Mouse (Mus musculus): ENCODE measurements around the gene Hoxc4.

Hoxc4 gene

GRCm38 (mm10) chr15:103034043-103034806 is 15.5 kb downstream of the Hoxc4 start:
- in situ Hi-C loops (cut with MboI; ENCODE audit: low sequenced_read_pairs) = no loop called here

- in situ Hi-C loops (cut with MboI; ENCODE audit: low sequenced_read_pairs) = no loop called here
These were observed 16.2 kb downstream of the Hoxc4 start for GRCm38 (mm10) chr15:103034807-103035547.

- in situ Hi-C loops (cut with MboI; ENCODE audit: low sequenced_read_pairs) = no loop called here
These were observed 16.8 kb downstream of the Hoxc4 start for GRCm38 (mm10) chr15:103035548-103035881.

GRCm38 (mm10) chr15:103037579-103037978 is 18.8 kb downstream of the Hoxc4 start:
- in situ Hi-C loops (cut with MboI; ENCODE audit: low sequenced_read_pairs) = no loop called here

- in situ Hi-C loops (cut with MboI; ENCODE audit: low sequenced_read_pairs) = no loop called here
These were observed 20.2 kb downstream of the Hoxc4 start for GRCm38 (mm10) chr15:103038701-103039480.

GRCm38 (mm10) chr15:103039609-103040008 is 20.9 kb downstream of the Hoxc4 start:
- in situ Hi-C loops (cut with MboI; ENCODE audit: low sequenced_read_pairs) = no loop called here

DNA sequence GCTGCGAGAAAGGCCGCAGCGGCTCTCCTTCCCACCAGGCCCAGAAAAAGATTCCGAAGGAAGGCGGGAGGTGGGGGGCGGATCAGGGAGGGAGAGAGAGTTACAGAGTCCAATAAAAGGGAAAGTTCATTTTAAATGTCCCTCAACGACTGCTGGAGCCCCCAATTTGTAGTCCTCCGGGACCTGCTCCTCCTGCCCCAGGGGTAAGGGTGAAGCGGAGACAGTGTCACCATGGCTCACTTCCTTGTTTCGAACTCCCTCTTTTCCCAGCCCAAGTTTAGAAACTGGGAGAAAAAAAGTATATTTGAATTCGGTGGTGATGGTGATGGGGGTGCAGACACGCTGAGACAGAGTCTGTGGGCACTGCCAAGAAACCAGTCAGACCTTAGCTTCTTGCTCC is 21.9 kb downstream of the Hoxc4 start:
- in situ Hi-C loops (cut with MboI; ENCODE audit: low sequenced_read_pairs) = no loop called here

DNA sequence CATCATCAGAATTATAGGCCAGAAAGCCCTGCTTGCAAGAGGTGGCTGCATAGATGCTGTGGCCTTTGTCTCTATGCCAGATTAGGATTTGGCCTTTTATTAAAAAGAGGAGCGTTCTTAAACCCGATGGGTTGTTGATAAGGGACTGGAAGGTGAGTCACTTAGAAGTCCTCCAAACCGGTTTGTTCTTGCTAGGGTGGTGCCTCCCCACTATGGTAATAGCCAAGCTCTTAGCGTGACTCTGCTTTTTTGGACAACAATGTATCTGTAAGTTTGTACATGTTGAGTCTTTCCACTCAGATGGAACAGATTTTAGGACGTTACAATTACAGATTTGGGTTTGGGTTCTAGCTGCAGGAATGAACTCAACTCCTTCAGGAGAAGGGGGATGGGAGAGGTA is 22.9 kb downstream of the Hoxc4 start:
- in situ Hi-C loops (cut with MboI; ENCODE audit: low sequenced_read_pairs) = no loop called here

GRCm38 (mm10) chr15:103042209-103042608 is 23.5 kb downstream of the Hoxc4 start:
- in situ Hi-C loops (cut with MboI; ENCODE audit: low sequenced_read_pairs) = no loop called here

GRCm38 (mm10) chr15:103051670-103052069 is 32.9 kb downstream of the Hoxc4 start:
- in situ Hi-C loops (cut with MboI; ENCODE audit: low sequenced_read_pairs) = no loop called here

GRCm38 (mm10) chr15:103053210-103053609 is 34.5 kb downstream of the Hoxc4 start:
- in situ Hi-C loops (cut with MboI; ENCODE audit: low sequenced_read_pairs) = no loop called here

GRCm38 (mm10) chr15:103056396-103056795 is 37.7 kb downstream of the Hoxc4 start:
- in situ Hi-C loops (cut with MboI; ENCODE audit: low sequenced_read_pairs) = no loop called here

DNA sequence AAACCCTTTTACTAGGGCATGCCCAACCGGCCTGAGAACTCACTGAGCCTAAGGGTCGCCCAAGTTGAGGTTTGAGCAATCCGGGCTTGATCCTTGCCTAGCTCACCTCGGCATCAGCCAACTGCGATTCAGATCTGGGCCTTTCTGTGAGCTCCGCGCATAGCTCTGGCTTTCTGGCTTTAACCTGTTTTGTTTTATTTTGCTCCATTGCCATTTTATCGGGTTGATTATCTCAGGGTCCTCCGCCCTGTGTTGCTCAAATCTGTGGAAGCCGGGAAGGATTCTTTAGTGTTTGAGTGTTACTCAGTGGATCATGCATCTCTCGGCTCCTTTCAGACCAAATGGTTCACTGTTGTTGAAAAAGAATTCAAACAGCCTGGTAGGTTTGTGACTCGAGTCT is 40.0 kb downstream of the Hoxc4 start:
- in situ Hi-C loops (cut with MboI; ENCODE audit: low sequenced_read_pairs) = no loop called here

DNA sequence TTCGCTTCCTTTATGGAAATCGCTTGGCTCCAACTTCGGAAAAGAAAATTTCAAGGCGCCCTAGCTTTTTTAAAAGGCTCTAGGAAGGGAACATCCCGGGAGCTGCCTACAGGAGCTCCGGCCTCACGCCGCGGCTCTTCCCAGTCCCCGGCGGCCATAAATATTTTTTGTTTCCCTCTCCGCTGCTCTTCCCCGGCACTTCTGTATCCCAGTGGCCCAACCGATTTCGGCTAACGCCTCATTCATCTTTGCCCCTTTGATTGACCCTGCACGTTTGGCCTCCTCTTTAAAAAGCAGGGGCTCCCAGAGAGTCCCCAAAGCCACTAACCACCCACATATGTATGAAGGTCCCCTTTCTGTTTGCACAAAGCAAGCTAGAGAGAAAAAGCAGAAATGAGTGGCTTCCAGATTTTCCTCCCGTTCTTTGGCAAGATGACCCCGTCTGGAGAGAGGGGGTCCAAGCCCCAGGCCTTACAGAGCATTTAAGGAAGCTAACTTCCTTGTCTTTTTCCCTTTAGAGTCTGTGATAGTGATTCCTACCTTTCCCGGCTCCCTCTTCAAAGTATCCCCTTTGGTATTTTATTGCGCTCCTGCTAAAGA is 40.8 kb downstream of the Hoxc4 start:
- in situ Hi-C loops (cut with MboI; ENCODE audit: low sequenced_read_pairs) = no loop called here

- in situ Hi-C loops (cut with MboI; ENCODE audit: low sequenced_read_pairs) = no loop called here
These were observed 41.2 kb downstream of the Hoxc4 start for GRCm38 (mm10) chr15:103060021-103060340.

GRCm38 (mm10) chr15:103060341-103061130 is 41.8 kb downstream of the Hoxc4 start:
- in situ Hi-C loops (cut with MboI; ENCODE audit: low sequenced_read_pairs) = no loop called here

GRCm38 (mm10) chr15:103061131-103061825 is 42.5 kb downstream of the Hoxc4 start:
- in situ Hi-C loops (cut with MboI; ENCODE audit: low sequenced_read_pairs) = no loop called here

DNA sequence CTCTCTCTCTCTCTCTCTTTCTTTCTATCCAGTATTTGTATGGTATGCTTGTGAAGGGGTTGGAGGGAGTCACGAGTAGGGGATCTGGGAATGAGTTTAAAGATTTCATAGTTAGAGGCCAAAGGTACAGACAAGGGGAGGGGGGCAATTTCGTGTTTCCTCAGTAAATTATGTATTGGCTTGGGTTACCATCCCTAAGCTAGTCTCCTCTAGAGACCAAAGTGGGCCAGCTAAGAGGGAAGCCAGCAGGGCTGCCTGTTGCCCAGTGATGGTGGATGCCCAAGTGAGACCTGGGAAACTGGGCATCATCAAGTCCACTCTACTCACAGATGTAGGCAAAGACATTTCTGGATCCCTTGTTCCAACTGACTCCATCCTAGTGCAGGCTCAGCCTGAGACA is 43.3 kb downstream of the Hoxc4 start:
- in situ Hi-C loops (cut with MboI; ENCODE audit: low sequenced_read_pairs) = no loop called here

GRCm38 (mm10) chr15:103065642-103066041 is 46.9 kb downstream of the Hoxc4 start:
- in situ Hi-C loops (cut with MboI; ENCODE audit: low sequenced_read_pairs) = no loop called here

DNA sequence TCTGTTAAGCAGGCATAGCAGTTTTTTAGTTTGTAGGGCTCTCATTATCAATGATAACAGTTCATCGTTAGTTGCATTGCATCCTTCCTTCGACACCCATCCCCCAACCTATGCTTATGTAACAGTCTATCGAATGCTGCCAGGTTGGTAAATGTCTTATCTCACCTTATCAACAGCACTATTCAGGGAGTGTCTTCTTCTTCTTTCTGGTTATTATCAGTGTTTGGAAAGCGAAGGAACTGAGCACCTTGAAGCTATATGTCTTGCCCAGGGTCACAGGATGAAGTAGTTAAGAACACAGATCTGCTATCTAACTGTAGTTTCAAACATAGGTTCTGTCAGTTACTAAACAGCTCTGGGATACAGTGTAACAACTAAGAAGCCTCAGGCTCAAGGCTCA is 49.0 kb downstream of the Hoxc4 start:
- in situ Hi-C loops (cut with MboI; ENCODE audit: low sequenced_read_pairs) = no loop called here

Data from CH12F3 (cell line).